Mouse (Mus musculus): ENCODE results near the gene Gm10663.

The Gm10663 gene

GRCm38 (mm10) chr8:65085680-65086079 lies 10.8 kb downstream of the Gm10663 start:
- no peak for DNase-seq (ENCODE audit: low read depth in 2 of 2, low spot score in 2 of 2)

GRCm38 (mm10) chr8:65087711-65088110 lies 12.9 kb downstream of the Gm10663 start:
- no peak for DNase-seq (ENCODE audit: low read depth in 2 of 2, low spot score in 2 of 2)

- no peak for DNase-seq (ENCODE audit: low read depth in 2 of 2, low spot score in 2 of 2)
Measured at GRCm38 (mm10) chr8:65088120-65088519, 13.3 kb downstream of the Gm10663 start.

- DNase-seq (ENCODE audit: low read depth in 2 of 2, low spot score in 2 of 2) = no peak
Measured at GRCm38 (mm10) chr8:65089781-65090180, 14.9 kb downstream of the Gm10663 start.

GRCm38 (mm10) chr8:65097760-65098415 lies 23.1 kb downstream of the Gm10663 start:
- DNase-seq (ENCODE audit: low read depth in 2 of 2, low spot score in 2 of 2) = no peak

- DNase-seq (ENCODE audit: low read depth in 2 of 2, low spot score in 2 of 2) = no peak
Measured at GRCm38 (mm10) chr8:65099735-65100134, 24.9 kb downstream of the Gm10663 start.

GRCm38 (mm10) chr8:65103632-65104031 lies 28.8 kb downstream of the Gm10663 start:
- DNase-seq (ENCODE audit: low read depth in 2 of 2, low spot score in 2 of 2) = no peak

- no peak for DNase-seq (ENCODE audit: low read depth in 2 of 2, low spot score in 2 of 2)
Measured at GRCm38 (mm10) chr8:65104041-65104440, 29.2 kb downstream of the Gm10663 start.

- DNase-seq (ENCODE audit: low read depth in 2 of 2, low spot score in 2 of 2) = no peak
Measured at GRCm38 (mm10) chr8:65107936-65108718, 33.3 kb downstream of the Gm10663 start.

- no peak for DNase-seq (ENCODE audit: low read depth in 2 of 2, low spot score in 2 of 2)
Measured at GRCm38 (mm10) chr8:65108936-65109335, 34.1 kb downstream of the Gm10663 start.

- DNase-seq (ENCODE audit: low read depth in 2 of 2, low spot score in 2 of 2) = no peak
Measured at GRCm38 (mm10) chr8:65110285-65110691, 35.5 kb downstream of the Gm10663 start.

- no peak for DNase-seq (ENCODE audit: low read depth in 2 of 2, low spot score in 2 of 2)
Measured at GRCm38 (mm10) chr8:65112092-65112491, 37.3 kb downstream of the Gm10663 start.

GRCm38 (mm10) chr8:65126014-65126413 lies 51.2 kb downstream of the Gm10663 start:
- no peak for DNase-seq (ENCODE audit: low read depth in 2 of 2, low spot score in 2 of 2)

GRCm38 (mm10) chr8:65126454-65126853 lies 51.6 kb downstream of the Gm10663 start:
- DNase-seq (ENCODE audit: low read depth in 2 of 2, low spot score in 2 of 2) = no peak

All from CD8-positive naive resting alpha-beta T cell, adult 2 months (primary cell).